Mouse (Mus musculus) embryonic fibroblast, embryonic 13.5 days (primary cell): ENCODE measurements around the gene Vwa5b1.

Source experiments
- CTCF ChIP-seq: IDR thresholded peaks from 2 replicates; pipeline ENCODE4 v1.5.1; 2011; ENCODE audit warnings: mild to moderate bottlenecking, control low read depth, low read length, moderate library complexity, borderline replicate concordance; ENCODE audit not compliant: insufficient read depth
- POLR2A ChIP-seq: IDR thresholded peaks from 2 replicates; pipeline ENCODE4 v1.6.1; 2011; ENCODE audit warnings: low read depth, mild to moderate bottlenecking, control low read depth, low read length, moderate library complexity

- no peak for TF ChIP-seq POLR2A
- no peak for TF ChIP-seq CTCF
Measured at GRCm38 (mm10) chr4:138680124-138680523, 44.4 kb upstream of the Vwa5b1 start.
